Mouse (Mus musculus) MEL-GATA-1-ER (cell line): ENCODE results near the gene Tbrg4.

Experiments used
- DNase-seq: peaks from one replicate; pipeline ENCODE4 v3.0.0-alpha.2; 2012; ENCODE audit warnings: low read depth; ENCODE audit errors: extremely low read depth

Gene Tbrg4

GRCm38 (mm10) chr11:6624619-6625382, 1.1 kb downstream of the Tbrg4 start:
- DNase-seq = no peak

GRCm38 (mm10) chr11:6623704-6624103, 2.2 kb downstream of the Tbrg4 start:
- no peak for DNase-seq

GRCm38 (mm10) chr11:6615250-6616205, 10.3 kb downstream of the Tbrg4 start:
- DNase-seq = no peak

GRCm38 (mm10) chr11:6605491-6606399, 20.1 kb downstream of the Tbrg4 start, which contains the start of gene Nacad:
Gene Nacad, minus strand, starts transcription at chr11:6606053.
- DNase-seq = no peak

GRCm38 (mm10) chr11:6605021-6605481, 20.8 kb downstream of the Tbrg4 start:
- no peak for DNase-seq

GRCm38 (mm10) chr11:6604604-6604936, 21.3 kb downstream of the Tbrg4 start:
- DNase-seq = no peak

GRCm38 (mm10) chr11:6603887-6604603, 21.8 kb downstream of the Tbrg4 start:
- no peak for DNase-seq

GRCm38 (mm10) chr11:6603224-6603623, 22.6 kb downstream of the Tbrg4 start:
- no peak for DNase-seq

- DNase-seq = no peak
Observed at GRCm38 (mm10) chr11:6602662-6603061, 23.2 kb downstream of the Tbrg4 start.

- DNase-seq = no peak
Observed at GRCm38 (mm10) chr11:6601649-6602480, 24.0 kb downstream of the Tbrg4 start.

GRCm38 (mm10) chr11:6600284-6600944, 25.5 kb downstream of the Tbrg4 start:
- DNase-seq = no peak

GRCm38 (mm10) chr11:6599831-6600230, 26.0 kb downstream of the Tbrg4 start:
- DNase-seq = no peak

- no peak for DNase-seq
Observed at GRCm38 (mm10) chr11:6599011-6599681, 26.7 kb downstream of the Tbrg4 start.

GRCm38 (mm10) chr11:6598191-6598889, 27.5 kb downstream of the Tbrg4 start:
- no peak for DNase-seq

- no peak for DNase-seq
Observed at GRCm38 (mm10) chr11:6597523-6597922, 28.3 kb downstream of the Tbrg4 start.

- DNase-seq = no peak
Observed at GRCm38 (mm10) chr11:6596616-6597015, 29.3 kb downstream of the Tbrg4 start.

GRCm38 (mm10) chr11:6596205-6596604, 29.7 kb downstream of the Tbrg4 start:
- no peak for DNase-seq

GRCm38 (mm10) chr11:6595339-6595738, 30.5 kb downstream of the Tbrg4 start:
- DNase-seq = peak; percentile 63
